Mouse (Mus musculus): ENCODE measurements at regions not wholly inside any gene's neighbourhood (a gene's known extent, or its start where the extent isn't known, plus 50 kb on each side); places are given as distances from the start of the nearest gene placed in this dataset.

GRCm38 (mm10) chr10:56899640-56900274 is 522.6 kb downstream of the Gja1 start:
- DNase-seq = peak; percentile 34
- H3K9me3 ChIP-seq (ENCODE audit: low read length) = no peaks in the 10 kb centered on the region
- peak; percentile 89 for ATAC-seq
- WGBS = 22% methylated on average over 5 of the region's 5 CpGs
- H3K4me2 ChIP-seq (ENCODE audit: low read depth) = no peak overlapping the region
- H3K27ac ChIP-seq (ENCODE audit: low read depth, low read length) = no peak overlapping the region
- no peaks in the 10 kb centered on the region for H3K27me3 ChIP-seq (ENCODE audit: insufficient read depth, low read length)
- H3K9ac ChIP-seq = no peak overlapping the region
- no peak for TF ChIP-seq CTCF (IDR thresholded peaks at IDR 0.05; ENCODE audit: low read depth)
- no peaks in the 10 kb centered on the region for H3K4me1 ChIP-seq (ENCODE audit: insufficient read depth)
- H3K4me3 ChIP-seq (ENCODE audit: low read depth, low read length) = no peak overlapping the region
- H3K36me3 ChIP-seq (ENCODE audit: insufficient read depth) = no peaks in the 10 kb centered on the region

- Histone ChIP-seq H3K9ac (no peak overlapping the region), H3K4me3 (ENCODE audit: low read depth, low read length) (no peak overlapping the region), H3K27ac (ENCODE audit: low read depth, low read length) (no peak overlapping the region), H3K36me3 (ENCODE audit: insufficient read depth) (no peaks in the 10 kb centered on the region), H3K4me1 (ENCODE audit: insufficient read depth) (no peaks in the 10 kb centered on the region), H3K27me3 (ENCODE audit: insufficient read depth, low read length) (no peaks in the 10 kb centered on the region), H3K9me3 (ENCODE audit: low read length) (no peaks in the 10 kb centered on the region), H3K4me2 (ENCODE audit: low read depth) (no peak overlapping the region)
- DNase-seq = no peak
- ATAC-seq = no peak
- TF ChIP-seq CTCF (IDR thresholded peaks at IDR 0.05; ENCODE audit: low read depth) = no peak
- WGBS = 87% methylated on average over 6 of the region's 6 CpGs
Observed at GRCm38 (mm10) chr10:56900914-56901313, 523.8 kb downstream of the Gja1 start.

- no peak overlapping the region for H3K4me3 ChIP-seq (ENCODE audit: low read depth, low read length)
- no peak overlapping the region for H3K9ac ChIP-seq
- no peaks in the 10 kb centered on the region for H3K9me3 ChIP-seq (ENCODE audit: low read length)
- no peaks in the 10 kb centered on the region for H3K4me1 ChIP-seq (ENCODE audit: insufficient read depth)
- WGBS = 97% methylated on average over 1 of the region's 1 CpGs
- H3K4me2 ChIP-seq (ENCODE audit: low read depth) = no peak overlapping the region
- DNase-seq = no peak
- H3K27me3 ChIP-seq (ENCODE audit: insufficient read depth, low read length) = no peaks in the 10 kb centered on the region
- H3K36me3 ChIP-seq (ENCODE audit: insufficient read depth) = no peaks in the 10 kb centered on the region
- ATAC-seq = no peak
- no peak for TF ChIP-seq CTCF (IDR thresholded peaks at IDR 0.05; ENCODE audit: low read depth)
- H3K27ac ChIP-seq (ENCODE audit: low read depth, low read length) = no peak overlapping the region
Observed at GRCm38 (mm10) chr10:56912711-56913110, 535.6 kb downstream of the Gja1 start.

- no peaks in the 10 kb centered on the region for H3K9me3 ChIP-seq (ENCODE audit: low read length)
- H3K9ac ChIP-seq = no peak overlapping the region
- no peaks in the 10 kb centered on the region for H3K27me3 ChIP-seq (ENCODE audit: insufficient read depth, low read length)
- H3K4me2 ChIP-seq (ENCODE audit: low read depth) = no peak overlapping the region
- no peaks in the 10 kb centered on the region for H3K36me3 ChIP-seq (ENCODE audit: insufficient read depth)
- DNase-seq (no peak), ATAC-seq (no peak)
- H3K4me1 ChIP-seq (ENCODE audit: insufficient read depth) = no peaks in the 10 kb centered on the region
- no peak for TF ChIP-seq CTCF (IDR thresholded peaks at IDR 0.05; ENCODE audit: low read depth)
- no peak overlapping the region for H3K27ac ChIP-seq (ENCODE audit: low read depth, low read length)
- H3K4me3 ChIP-seq (ENCODE audit: low read depth, low read length) = no peak overlapping the region
- WGBS = 82% methylated on average over 5 of the region's 5 CpGs
Observed at GRCm38 (mm10) chr10:56914103-56914502, 537.0 kb downstream of the Gja1 start.

- Histone ChIP-seq H3K27me3 (ENCODE audit: insufficient read depth, low read length) (no peaks in the 10 kb centered on the region), H3K9me3 (ENCODE audit: low read length) (no peaks in the 10 kb centered on the region), H3K4me2 (ENCODE audit: low read depth) (no peak overlapping the region), H3K4me3 (ENCODE audit: low read depth, low read length) (no peak overlapping the region), H3K9ac (no peak overlapping the region), H3K4me1 (ENCODE audit: insufficient read depth) (no peaks in the 10 kb centered on the region), H3K27ac (ENCODE audit: low read depth, low read length) (no peak overlapping the region), H3K36me3 (ENCODE audit: insufficient read depth) (no peaks in the 10 kb centered on the region)
- 75% methylated on average over 5 of the region's 5 CpGs for WGBS
- DNase-seq (no peak), ATAC-seq (no peak)
- TF ChIP-seq CTCF (IDR thresholded peaks at IDR 0.05; ENCODE audit: low read depth) = no peak
Observed at GRCm38 (mm10) chr10:56918412-56918811, 541.3 kb downstream of the Gja1 start.

- WGBS = 64% methylated on average over 20 of the region's 20 CpGs
- TF ChIP-seq CTCF (IDR thresholded peaks at IDR 0.05; ENCODE audit: low read depth) = no peak
- no peak for ATAC-seq
Observed at GRCm38 (mm10) chr10:56920711-56921672, 543.9 kb downstream of the Gja1 start.

GRCm38 (mm10) chr10:56935174-56935573 is 551.0 kb upstream of the Hsf2 start:
- peak; percentile 56 for ATAC-seq
- Histone ChIP-seq H3K27ac (ENCODE audit: low read depth, low read length) (no peak overlapping the region), H3K4me1 (ENCODE audit: insufficient read depth) (no peaks in the 10 kb centered on the region), H3K27me3 (ENCODE audit: insufficient read depth, low read length) (no peaks in the 10 kb centered on the region), H3K9me3 (ENCODE audit: low read length) (no peaks in the 10 kb centered on the region), H3K4me3 (ENCODE audit: low read depth, low read length) (no peak overlapping the region), H3K36me3 (ENCODE audit: insufficient read depth) (no peaks in the 10 kb centered on the region), H3K9ac (no peak overlapping the region), H3K4me2 (ENCODE audit: low read depth) (no peak overlapping the region)
- TF ChIP-seq CTCF (IDR thresholded peaks at IDR 0.05; ENCODE audit: low read depth) = no peak
- 46% methylated on average over 4 of the region's 4 CpGs for WGBS
- DNase-seq = no peak

More at GRCm38 (mm10) chr10:56920711-56921672, 543.9 kb downstream of the Gja1 start:
- Histone ChIP-seq H3K4me1 (ENCODE audit: insufficient read depth) (no peaks in the 10 kb centered on the region), H3K27me3 (ENCODE audit: insufficient read depth, low read length) (no peaks in the 10 kb centered on the region), H3K9me3 (ENCODE audit: low read length) (no peaks in the 10 kb centered on the region), H3K27ac (ENCODE audit: low read depth, low read length) (no peak overlapping the region), H3K4me2 (ENCODE audit: low read depth) (no peak overlapping the region), H3K4me3 (ENCODE audit: low read depth, low read length) (no peak overlapping the region), H3K36me3 (ENCODE audit: insufficient read depth) (no peaks in the 10 kb centered on the region), H3K9ac (no peak overlapping the region)
- DNase-seq = no peak
